Mouse (Mus musculus): ENCODE data around the gene Opcml. TPM values are rescaled to one million over a fixed set of nuclear protein-coding genes. Genes with fewer than 3 reads are reported as not detected.

Gene Opcml
- total RNA-seq, 1 experiment = 0.49 TPM

DNA sequence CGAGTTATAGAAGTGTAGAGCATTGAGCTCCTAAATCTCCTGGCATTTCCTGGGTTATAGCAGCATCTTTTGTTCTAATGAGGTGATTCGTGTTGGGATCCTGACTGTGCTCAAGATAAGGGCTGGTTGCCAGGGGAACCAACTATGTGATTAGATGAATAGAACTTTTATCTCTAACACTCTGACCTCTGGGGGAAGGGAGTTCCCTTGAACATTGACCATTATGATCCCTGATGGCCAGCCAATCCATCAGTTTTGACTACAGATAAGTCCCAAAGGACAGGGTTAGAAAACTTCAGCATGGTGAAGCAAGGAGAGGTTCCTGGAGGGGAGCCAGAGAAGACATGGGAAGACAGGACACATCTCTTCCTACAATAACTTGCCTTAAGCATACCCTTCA is 23.6 kb downstream of the Opcml start:
- Histone ChIP-seq H3K27ac (ENCODE audit: insufficient read depth, low read depth, low read length, poor library complexity, severe bottlenecking) (no peak overlapping the region), H3K9me3 (ENCODE audit: control insufficient read depth, insufficient read depth, low read depth, low read length) (no peaks in the 10 kb centered on the region), H3K36me3 (ENCODE audit: control insufficient read depth, insufficient read depth, low read length, poor library complexity, severe bottlenecking) (no peaks in the 10 kb centered on the region), H3K9ac (ENCODE audit: insufficient read depth, low read depth, low read length, poor library complexity, severe bottlenecking) (no peak overlapping the region), H3K4me3 (ENCODE audit: insufficient read depth in 1 of 2, low read depth in 1 of 2, low read length in 2 of 2, poor library complexity in 1 of 2, severe bottlenecking in 1 of 2) (no peak overlapping the region), H3K4me1 (ENCODE audit: control insufficient read depth in 2 of 2, insufficient read depth in 2 of 2, low read length in 2 of 2, poor library complexity in 1 of 2) (no peaks in the 10 kb centered on the region)
- in situ Hi-C loops (cut with MboI; ENCODE audit: low sequenced_read_pairs in 2 of 2, unreplicated experiment in 2 of 2) = no loop called here
- DNase-seq (ENCODE audit: low read depth, low spot score) = no peak
- TF ChIP-seq ZNF384 (IDR thresholded peaks at IDR 0.05; ENCODE audit: low read depth, low read length) (no peak), MAFK (IDR thresholded peaks at IDR 0.05; ENCODE audit: insufficient read depth, low read depth, low read length) (no peak), HCFC1 (IDR thresholded peaks at IDR 0.05; ENCODE audit: borderline replicate concordance, insufficient read depth, low read length) (no peak), CHD2 (IDR thresholded peaks at IDR 0.05; ENCODE audit: low read depth, low read length) (no peak), ZC3H11A (IDR thresholded peaks at IDR 0.05; ENCODE audit: borderline replicate concordance, low read depth, low read length) (no peak)

DNA sequence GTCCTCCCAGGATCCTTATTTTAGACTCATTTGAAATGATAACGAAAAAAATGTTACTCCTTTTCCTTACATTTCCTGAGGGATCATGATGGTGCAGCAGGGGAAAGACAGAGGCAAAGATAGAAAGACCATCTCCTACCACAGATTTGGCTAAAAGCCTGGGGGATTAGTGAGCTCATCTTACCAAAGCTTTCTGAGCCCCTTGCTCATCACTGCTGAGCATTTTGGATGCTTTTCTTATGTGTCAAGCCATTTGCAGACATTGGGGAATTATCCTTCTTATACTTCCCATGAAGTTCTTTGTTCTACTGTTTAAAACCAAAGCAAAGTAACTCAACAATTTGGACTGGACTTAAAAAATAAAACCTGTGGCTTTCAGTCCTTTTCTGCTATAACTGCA is 30.6 kb downstream of the Opcml start:
- TF ChIP-seq ZC3H11A (IDR thresholded peaks at IDR 0.05; ENCODE audit: borderline replicate concordance, low read depth, low read length) = no peak
- TF ChIP-seq MAFK (IDR thresholded peaks at IDR 0.05; ENCODE audit: insufficient read depth, low read depth, low read length) = no peak
- TF ChIP-seq CHD2 (IDR thresholded peaks at IDR 0.05; ENCODE audit: low read depth, low read length) = no peak
- no peak for TF ChIP-seq HCFC1 (IDR thresholded peaks at IDR 0.05; ENCODE audit: borderline replicate concordance, insufficient read depth, low read length)
- no peak for TF ChIP-seq ZNF384 (IDR thresholded peaks at IDR 0.05; ENCODE audit: low read depth, low read length)
- no peak overlapping the region for H3K9ac ChIP-seq (ENCODE audit: insufficient read depth, low read depth, low read length, poor library complexity, severe bottlenecking)
- no peaks in the 10 kb centered on the region for H3K4me1 ChIP-seq (ENCODE audit: control insufficient read depth in 2 of 2, insufficient read depth in 2 of 2, low read length in 2 of 2, poor library complexity in 1 of 2)
- no peak for DNase-seq (ENCODE audit: low read depth, low spot score)
- H3K9me3 ChIP-seq (ENCODE audit: control insufficient read depth, insufficient read depth, low read depth, low read length) = no peaks in the 10 kb centered on the region
- in situ Hi-C loops (cut with MboI; ENCODE audit: low sequenced_read_pairs in 2 of 2, unreplicated experiment in 2 of 2) = no loop called here
- H3K27ac ChIP-seq (ENCODE audit: insufficient read depth, low read depth, low read length, poor library complexity, severe bottlenecking) = no peak overlapping the region
- H3K36me3 ChIP-seq (ENCODE audit: control insufficient read depth, insufficient read depth, low read length, poor library complexity, severe bottlenecking) = no peaks in the 10 kb centered on the region
- H3K4me3 ChIP-seq (ENCODE audit: insufficient read depth in 1 of 2, low read depth in 1 of 2, low read length in 2 of 2, poor library complexity in 1 of 2, severe bottlenecking in 1 of 2) = no peak overlapping the region

DNA sequence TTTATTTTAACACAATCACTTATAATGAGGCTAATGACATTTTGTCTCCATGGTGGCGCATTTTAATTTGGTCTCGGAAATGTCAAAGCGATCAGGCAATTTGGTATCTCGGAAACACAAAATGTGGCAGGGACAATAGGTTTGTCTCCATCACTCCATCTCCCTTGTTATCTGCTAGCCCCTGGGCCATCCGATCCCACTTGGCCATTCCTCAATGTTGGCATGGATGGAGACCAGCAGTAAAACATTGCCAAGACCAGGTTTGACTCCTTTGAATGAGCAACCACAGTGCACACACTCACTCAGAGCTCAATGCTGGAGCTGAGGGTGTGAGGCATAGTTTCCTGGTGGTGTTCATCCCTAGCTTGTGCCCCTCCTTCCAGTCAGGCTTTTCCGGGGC is 32.1 kb downstream of the Opcml start:
- in situ Hi-C loops (cut with MboI; ENCODE audit: low sequenced_read_pairs in 2 of 2, unreplicated experiment in 2 of 2) = no loop called here
- TF ChIP-seq ZNF384 (IDR thresholded peaks at IDR 0.05; ENCODE audit: low read depth, low read length) (no peak), CHD2 (IDR thresholded peaks at IDR 0.05; ENCODE audit: low read depth, low read length) (no peak), ZC3H11A (IDR thresholded peaks at IDR 0.05; ENCODE audit: borderline replicate concordance, low read depth, low read length) (no peak), HCFC1 (IDR thresholded peaks at IDR 0.05; ENCODE audit: borderline replicate concordance, insufficient read depth, low read length) (no peak), MAFK (IDR thresholded peaks at IDR 0.05; ENCODE audit: insufficient read depth, low read depth, low read length) (no peak)

DNA sequence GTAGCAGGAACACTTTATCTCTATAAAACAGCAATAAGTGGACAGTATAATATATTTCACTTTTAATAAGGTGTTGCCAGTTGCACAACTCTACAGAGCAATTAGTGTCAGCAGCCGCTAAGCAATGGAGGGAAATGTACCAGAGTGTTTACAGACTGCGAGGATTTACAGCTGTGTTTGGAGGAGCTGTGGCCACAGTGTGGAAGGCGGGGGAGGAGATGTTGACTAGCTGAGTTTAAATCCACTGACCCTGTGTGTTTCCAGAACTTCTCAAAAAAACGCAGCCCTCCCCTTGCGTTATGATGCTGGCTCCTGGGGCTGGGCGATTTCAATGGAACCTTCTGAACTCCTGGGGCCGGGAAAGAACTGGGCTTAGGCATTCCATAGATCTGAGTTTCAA is 33.8 kb downstream of the Opcml start:
- in situ Hi-C loops (cut with MboI; ENCODE audit: low sequenced_read_pairs in 2 of 2, unreplicated experiment in 2 of 2) = no loop called here
- Histone ChIP-seq H3K36me3 (ENCODE audit: control insufficient read depth, insufficient read depth, low read length, poor library complexity, severe bottlenecking) (no peaks in the 10 kb centered on the region), H3K4me1 (ENCODE audit: control insufficient read depth in 2 of 2, insufficient read depth in 2 of 2, low read length in 2 of 2, poor library complexity in 1 of 2) (no peaks in the 10 kb centered on the region), H3K9ac (ENCODE audit: insufficient read depth, low read depth, low read length, poor library complexity, severe bottlenecking) (no peak overlapping the region), H3K27ac (ENCODE audit: insufficient read depth, low read depth, low read length, poor library complexity, severe bottlenecking) (no peak overlapping the region), H3K4me3 (ENCODE audit: insufficient read depth in 1 of 2, low read depth in 1 of 2, low read length in 2 of 2, poor library complexity in 1 of 2, severe bottlenecking in 1 of 2) (no peak overlapping the region), H3K9me3 (ENCODE audit: control insufficient read depth, insufficient read depth, low read depth, low read length) (no peaks in the 10 kb centered on the region)
- DNase-seq (ENCODE audit: low read depth, low spot score) = no peak
- no peak for TF ChIP-seq MAFK (IDR thresholded peaks at IDR 0.05; ENCODE audit: insufficient read depth, low read depth, low read length)
- no peak for TF ChIP-seq ZC3H11A (IDR thresholded peaks at IDR 0.05; ENCODE audit: borderline replicate concordance, low read depth, low read length)
- no peak for TF ChIP-seq HCFC1 (IDR thresholded peaks at IDR 0.05; ENCODE audit: borderline replicate concordance, insufficient read depth, low read length)
- TF ChIP-seq CHD2 (IDR thresholded peaks at IDR 0.05; ENCODE audit: low read depth, low read length) = no peak
- TF ChIP-seq ZNF384 (IDR thresholded peaks at IDR 0.05; ENCODE audit: low read depth, low read length) = no peak

More for the DNA sequence above, 32.1 kb downstream of the Opcml start:
- no peaks in the 10 kb centered on the region for H3K4me1 ChIP-seq (ENCODE audit: control insufficient read depth in 2 of 2, insufficient read depth in 2 of 2, low read length in 2 of 2, poor library complexity in 1 of 2)
- H3K9ac ChIP-seq (ENCODE audit: insufficient read depth, low read depth, low read length, poor library complexity, severe bottlenecking) = no peak overlapping the region
- no peak overlapping the region for H3K4me3 ChIP-seq (ENCODE audit: insufficient read depth in 1 of 2, low read depth in 1 of 2, low read length in 2 of 2, poor library complexity in 1 of 2, severe bottlenecking in 1 of 2)
- H3K9me3 ChIP-seq (ENCODE audit: control insufficient read depth, insufficient read depth, low read depth, low read length) = no peaks in the 10 kb centered on the region
- no peaks in the 10 kb centered on the region for H3K36me3 ChIP-seq (ENCODE audit: control insufficient read depth, insufficient read depth, low read length, poor library complexity, severe bottlenecking)
- H3K27ac ChIP-seq (ENCODE audit: insufficient read depth, low read depth, low read length, poor library complexity, severe bottlenecking) = no peak overlapping the region
- no peak for DNase-seq (ENCODE audit: low read depth, low spot score)

DNA sequence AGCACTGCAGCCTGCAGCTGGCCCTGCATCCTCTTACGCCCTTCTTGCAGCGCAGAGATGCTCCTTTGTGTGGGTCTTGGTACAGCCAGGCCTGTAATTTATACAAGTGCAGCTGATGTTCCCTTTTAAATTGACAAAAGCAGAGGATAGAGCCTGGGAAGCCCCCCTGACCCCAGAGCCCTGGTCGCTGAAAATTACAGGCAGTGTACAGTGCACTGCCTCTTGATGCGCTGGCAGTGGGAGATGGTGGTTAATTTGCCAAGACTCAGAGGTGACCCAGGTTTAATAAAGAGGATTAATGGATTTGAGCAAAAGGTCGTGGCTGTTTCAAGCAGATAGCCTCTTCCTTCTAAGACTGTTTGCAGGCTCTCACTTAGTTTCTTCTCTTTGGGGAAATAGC is 39.9 kb downstream of the Opcml start:
- no peak for DNase-seq (ENCODE audit: low read depth, low spot score)
- Histone ChIP-seq H3K27ac (ENCODE audit: insufficient read depth, low read depth, low read length, poor library complexity, severe bottlenecking) (no peak overlapping the region), H3K9ac (ENCODE audit: insufficient read depth, low read depth, low read length, poor library complexity, severe bottlenecking) (no peak overlapping the region), H3K4me3 (ENCODE audit: insufficient read depth in 1 of 2, low read depth in 1 of 2, low read length in 2 of 2, poor library complexity in 1 of 2, severe bottlenecking in 1 of 2) (no peak overlapping the region), H3K36me3 (ENCODE audit: control insufficient read depth, insufficient read depth, low read length, poor library complexity, severe bottlenecking) (no peaks in the 10 kb centered on the region), H3K4me1 (ENCODE audit: control insufficient read depth in 2 of 2, insufficient read depth in 2 of 2, low read length in 2 of 2, poor library complexity in 1 of 2) (no peaks in the 10 kb centered on the region), H3K9me3 (ENCODE audit: control insufficient read depth, insufficient read depth, low read depth, low read length) (no peaks in the 10 kb centered on the region)
- in situ Hi-C loops (cut with MboI; ENCODE audit: low sequenced_read_pairs in 2 of 2, unreplicated experiment in 2 of 2) = no loop called here
- TF ChIP-seq ZC3H11A (IDR thresholded peaks at IDR 0.05; ENCODE audit: borderline replicate concordance, low read depth, low read length) (no peak), CHD2 (IDR thresholded peaks at IDR 0.05; ENCODE audit: low read depth, low read length) (no peak), ZNF384 (IDR thresholded peaks at IDR 0.05; ENCODE audit: low read depth, low read length) (no peak), HCFC1 (IDR thresholded peaks at IDR 0.05; ENCODE audit: borderline replicate concordance, insufficient read depth, low read length) (no peak), MAFK (IDR thresholded peaks at IDR 0.05; ENCODE audit: insufficient read depth, low read depth, low read length) (no peak)
